Mouse (Mus musculus): ENCODE results near the gene Fam241a. TPM values are rescaled to one million over a fixed set of nuclear protein-coding genes. Genes with fewer than 3 reads are reported as not detected.
A peak's percentile ranks its signal among the peaks of the same experiment; 100 is the strongest.

Gene Fam241a
- 9.6 and 10.2 TPM in 2 replicates for polyA plus RNA-seq (2014; fragmentation: Nextera tagmentation; extraction: Ambion mirVana)

DNA sequence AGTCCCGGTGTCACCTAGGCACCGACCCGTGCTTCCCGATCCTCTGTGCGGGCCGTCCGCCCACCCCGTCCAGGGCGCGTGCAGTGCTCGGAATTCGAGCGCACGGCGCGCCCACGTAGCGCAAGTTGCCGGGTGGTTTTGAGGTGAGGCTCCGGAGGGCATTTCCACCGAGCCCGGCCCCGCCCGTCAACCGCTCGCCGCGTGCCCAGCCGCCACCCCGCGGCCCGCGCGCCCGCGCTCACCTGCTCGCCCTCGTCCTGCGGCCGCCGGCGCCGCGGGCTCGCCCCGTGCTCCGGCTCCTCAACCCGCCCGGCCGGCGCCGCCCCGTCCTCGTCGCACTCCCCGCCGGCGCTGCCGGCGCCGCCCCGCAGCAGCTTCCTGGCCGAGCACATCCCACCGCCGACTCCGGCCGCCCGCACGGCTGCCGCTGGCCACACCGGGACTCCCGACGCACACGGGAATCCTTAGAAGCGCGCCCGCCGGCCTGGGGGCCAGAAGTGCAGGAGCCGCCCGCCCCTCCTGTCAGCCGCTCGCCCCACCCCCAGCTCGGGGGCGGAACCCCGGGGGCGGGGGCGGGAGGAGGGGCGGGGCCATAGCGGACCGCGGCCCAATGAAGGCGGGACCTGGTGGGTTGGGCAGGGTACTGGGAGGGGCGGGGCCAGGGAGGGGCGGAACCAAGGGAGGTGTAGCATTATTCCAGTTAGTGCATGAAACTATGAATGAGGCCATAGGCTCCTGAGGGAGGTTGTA, at the start of gene Fam241a:
TSS of gene Fam241a (minus strand) at position 533 of the 750 bp plus-strand sequence.
- Histone ChIP-seq H3K4me3 (ENCODE audit: low read depth, low read length) (peak within 1 kb of the TSS; percentile 77), H3K4me2 (ENCODE audit: low read length) (peak within 1 kb of the TSS; percentile 77), H3K36me3 (ENCODE audit: control insufficient read depth, insufficient read depth, low read length) (no peaks in the 10 kb centered on the region), H3K27ac (ENCODE audit: low read depth, low read length) (no peak within 1 kb of the TSS), H3K4me1 (ENCODE audit: control insufficient read depth, insufficient read depth, low read length) (peaks cover 5% of the 10 kb centered on the region; the same call in 1 of the 2 replicates), H3K9ac (ENCODE audit: low read length) (peak within 1 kb of the TSS; percentile 69), H3K27me3 (replicated peaks; ENCODE audit: control insufficient read depth, insufficient read depth, low read length) (no peaks in the 10 kb centered on the region; the same call in 1 of the 2 replicates), H3K9me3 (replicated peaks; ENCODE audit: control insufficient read depth, low read length) (no peaks in the 10 kb centered on the region)
- DNase-seq (ENCODE audit: low spot score): peak; percentile 77
- under 1% methylated on average over 67 of the region's 94 CpGs for WGBS
- ATAC-seq: peak; percentile 95

DNA sequence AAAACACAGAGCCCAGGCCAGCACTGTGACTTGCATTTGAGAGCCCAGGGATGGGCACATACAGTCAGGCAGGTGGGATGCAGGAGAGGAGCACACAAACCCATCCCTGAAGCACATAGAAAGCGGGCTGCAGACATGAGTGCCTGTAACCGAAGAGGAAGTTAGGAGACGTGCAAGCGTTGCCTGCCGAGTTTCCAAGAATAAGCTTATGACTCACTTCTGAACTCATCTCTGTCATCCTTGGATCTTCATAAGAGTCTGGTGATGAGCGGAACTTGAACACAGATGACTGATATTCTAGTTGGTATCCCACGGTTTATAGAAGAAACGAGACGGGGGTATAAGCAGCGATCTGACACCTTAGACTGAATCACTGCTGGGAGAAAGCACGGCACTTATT, 36.3 kb upstream of the Fam241a start:
- Histone ChIP-seq H3K27me3 (replicated peaks; ENCODE audit: control insufficient read depth, insufficient read depth, low read length) (no peaks in the 10 kb centered on the region), H3K4me3 (ENCODE audit: low read depth, low read length) (no peak overlapping the region), H3K4me1 (ENCODE audit: control insufficient read depth, insufficient read depth, low read length) (no peaks in the 10 kb centered on the region), H3K9me3 (replicated peaks; ENCODE audit: control insufficient read depth, low read length) (0 out of 2 replicates have a peak, but pooled peaks cover 2% of the 10 kb centered on the region), H3K27ac (ENCODE audit: low read depth, low read length) (no peak overlapping the region), H3K36me3 (ENCODE audit: control insufficient read depth, insufficient read depth, low read length) (no peaks in the 10 kb centered on the region), H3K9ac (ENCODE audit: low read length) (no peak overlapping the region), H3K4me2 (ENCODE audit: low read length) (no peak overlapping the region)
- DNase-seq (ENCODE audit: low spot score): no peak
- WGBS: 94% methylated on average over 11 of the region's 11 CpGs
- ATAC-seq: no peak

DNA sequence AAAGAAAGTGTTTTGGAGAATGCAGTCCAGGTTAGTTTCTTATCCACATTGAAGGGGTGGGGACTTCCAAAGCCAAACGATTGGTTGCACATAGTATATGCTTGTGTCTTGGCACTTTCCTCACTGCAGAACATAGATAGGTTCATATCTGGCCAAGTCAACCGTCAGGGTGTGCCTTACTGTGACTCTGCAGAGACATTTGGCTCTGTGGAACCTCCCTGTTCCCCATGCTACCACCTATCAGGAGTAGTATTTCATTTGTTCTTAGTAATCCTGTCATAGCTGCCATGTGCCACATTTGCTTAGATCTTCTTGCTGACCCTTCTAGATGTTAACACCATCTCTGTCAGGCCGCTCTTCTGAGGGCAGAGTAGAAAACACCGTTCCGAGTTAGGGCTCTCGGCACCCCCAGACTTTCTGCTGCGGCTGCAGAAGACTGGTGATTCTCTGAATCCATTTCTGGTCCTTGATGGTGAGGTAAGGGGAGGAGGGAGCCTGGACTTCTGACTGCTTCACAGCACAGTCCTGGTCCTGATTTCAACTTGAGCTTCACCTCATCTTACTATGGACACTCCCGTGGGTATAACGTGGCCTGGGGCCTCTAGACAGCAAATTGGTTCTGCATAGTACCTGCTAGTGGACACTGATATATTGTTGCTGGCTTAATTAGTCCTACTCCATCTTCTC, 34.3 kb upstream of the Fam241a start:
- no peaks in the 10 kb centered on the region for H3K4me1 ChIP-seq (ENCODE audit: control insufficient read depth, insufficient read depth, low read length)
- no peak overlapping the region for H3K27ac ChIP-seq (ENCODE audit: low read depth, low read length)
- H3K36me3 ChIP-seq (ENCODE audit: control insufficient read depth, insufficient read depth, low read length): no peaks in the 10 kb centered on the region
- H3K9ac ChIP-seq (ENCODE audit: low read length): no peak overlapping the region
- ATAC-seq (no peak), DNase-seq (ENCODE audit: low spot score) (no peak)
- H3K4me3 ChIP-seq (ENCODE audit: low read depth, low read length): no peak overlapping the region
- 90% methylated on average over 9 of the region's 9 CpGs for WGBS
- H3K9me3 ChIP-seq (replicated peaks; ENCODE audit: control insufficient read depth, low read length): no peaks in the 10 kb centered on the region
- H3K27me3 ChIP-seq (replicated peaks; ENCODE audit: control insufficient read depth, insufficient read depth, low read length): no peaks in the 10 kb centered on the region
- H3K4me2 ChIP-seq (ENCODE audit: low read length): no peak overlapping the region

DNA sequence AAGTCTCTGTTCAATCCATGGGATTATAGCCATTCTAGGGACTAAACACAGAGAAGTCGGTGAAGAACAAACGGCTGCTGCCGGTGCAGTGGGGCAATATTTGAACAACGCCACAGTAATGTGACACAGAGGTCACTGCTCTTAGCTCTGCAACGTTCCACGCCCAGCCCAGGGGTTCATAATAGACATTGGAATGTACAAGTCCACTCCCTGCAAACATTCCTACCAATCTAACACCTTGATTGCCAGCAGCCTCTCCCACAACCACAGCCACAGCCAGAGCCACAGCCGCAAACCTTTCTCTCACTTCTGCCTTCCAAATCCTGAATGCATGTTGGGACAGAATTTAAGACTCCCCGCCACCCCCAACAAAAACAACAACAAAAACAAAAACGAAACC, 33.8 kb upstream of the Fam241a start:
- DNase-seq (ENCODE audit: low spot score) (no peak), ATAC-seq (no peak)
- Histone ChIP-seq H3K27ac (ENCODE audit: low read depth, low read length) (no peak overlapping the region), H3K27me3 (replicated peaks; ENCODE audit: control insufficient read depth, insufficient read depth, low read length) (no peaks in the 10 kb centered on the region), H3K4me3 (ENCODE audit: low read depth, low read length) (no peak overlapping the region), H3K9me3 (replicated peaks; ENCODE audit: control insufficient read depth, low read length) (no peaks in the 10 kb centered on the region), H3K9ac (ENCODE audit: low read length) (no peak overlapping the region), H3K36me3 (ENCODE audit: control insufficient read depth, insufficient read depth, low read length) (no peaks in the 10 kb centered on the region), H3K4me1 (ENCODE audit: control insufficient read depth, insufficient read depth, low read length) (no peaks in the 10 kb centered on the region), H3K4me2 (ENCODE audit: low read length) (no peak overlapping the region)
- 85% methylated on average over 9 of the region's 9 CpGs for WGBS

DNA sequence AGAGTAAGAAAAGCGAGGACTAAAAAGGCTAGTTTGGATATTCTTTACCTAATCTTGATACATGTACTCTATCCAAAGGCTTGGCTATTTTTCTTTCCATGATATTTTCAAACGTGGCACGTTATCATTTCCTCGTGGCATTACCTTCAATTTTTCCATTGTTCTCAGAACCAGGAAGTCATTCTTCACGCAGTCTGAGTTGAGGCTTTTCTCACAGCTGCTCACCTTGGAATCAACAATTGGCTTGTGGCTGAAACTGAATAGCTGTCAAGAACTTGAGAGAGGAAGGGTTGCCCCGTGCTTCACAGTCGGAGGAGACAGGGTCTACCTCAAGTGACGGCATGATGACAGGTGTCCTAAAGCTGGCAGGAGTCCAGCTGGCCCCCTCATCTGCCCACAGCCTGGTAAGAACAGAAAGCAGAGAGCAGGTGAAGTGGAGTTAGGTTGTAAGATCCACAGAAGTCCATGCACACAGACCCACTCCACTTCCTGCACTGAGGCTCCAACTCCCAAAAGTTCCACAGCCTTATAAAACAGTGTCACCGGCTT, 30.6 kb upstream of the Fam241a start:
- Histone ChIP-seq H3K4me1 (ENCODE audit: control insufficient read depth, insufficient read depth, low read length) (no peaks in the 10 kb centered on the region), H3K27me3 (replicated peaks; ENCODE audit: control insufficient read depth, insufficient read depth, low read length) (no peaks in the 10 kb centered on the region), H3K9ac (ENCODE audit: low read length) (no peak overlapping the region), H3K4me3 (ENCODE audit: low read depth, low read length) (no peak overlapping the region), H3K9me3 (replicated peaks; ENCODE audit: control insufficient read depth, low read length) (no peaks in the 10 kb centered on the region), H3K4me2 (ENCODE audit: low read length) (no peak overlapping the region), H3K36me3 (ENCODE audit: control insufficient read depth, insufficient read depth, low read length) (no peaks in the 10 kb centered on the region), H3K27ac (ENCODE audit: low read depth, low read length) (no peak overlapping the region)
- DNase-seq (ENCODE audit: low spot score): no peak
- no peak for ATAC-seq
- WGBS: 73% methylated on average over 9 of the region's 9 CpGs

DNA sequence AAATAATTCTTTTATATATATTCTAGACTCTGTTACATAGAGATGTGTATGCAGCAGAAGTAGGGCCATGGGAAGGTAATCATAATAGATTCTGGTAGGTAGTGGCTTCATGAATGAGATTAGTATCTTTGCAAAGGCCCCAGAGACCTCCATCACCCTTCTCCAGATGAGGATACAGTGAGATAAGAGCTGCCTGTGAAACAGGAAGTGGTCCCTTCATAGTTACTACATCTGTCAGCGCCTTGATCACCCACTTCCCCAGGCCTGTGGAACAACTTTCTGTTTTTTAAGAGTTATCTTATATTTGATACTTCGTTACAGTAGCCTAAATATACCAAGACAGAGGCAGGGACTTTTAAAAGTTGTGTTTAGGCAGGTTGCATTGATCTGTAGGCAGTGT, 28.3 kb upstream of the Fam241a start:
- no peaks in the 10 kb centered on the region for H3K27me3 ChIP-seq (replicated peaks; ENCODE audit: control insufficient read depth, insufficient read depth, low read length)
- H3K9me3 ChIP-seq (replicated peaks; ENCODE audit: control insufficient read depth, low read length): no peaks in the 10 kb centered on the region
- no peak overlapping the region for H3K4me3 ChIP-seq (ENCODE audit: low read depth, low read length)
- H3K4me1 ChIP-seq (ENCODE audit: control insufficient read depth, insufficient read depth, low read length): no peaks in the 10 kb centered on the region
- no peak overlapping the region for H3K4me2 ChIP-seq (ENCODE audit: low read length)
- H3K36me3 ChIP-seq (ENCODE audit: control insufficient read depth, insufficient read depth, low read length): no peaks in the 10 kb centered on the region
- no peak overlapping the region for H3K27ac ChIP-seq (ENCODE audit: low read depth, low read length)
- no peak overlapping the region for H3K9ac ChIP-seq (ENCODE audit: low read length)
- DNase-seq (ENCODE audit: low spot score) (no peak), ATAC-seq (no peak)
- 87% methylated on average over 2 of the region's 2 CpGs for WGBS

DNA sequence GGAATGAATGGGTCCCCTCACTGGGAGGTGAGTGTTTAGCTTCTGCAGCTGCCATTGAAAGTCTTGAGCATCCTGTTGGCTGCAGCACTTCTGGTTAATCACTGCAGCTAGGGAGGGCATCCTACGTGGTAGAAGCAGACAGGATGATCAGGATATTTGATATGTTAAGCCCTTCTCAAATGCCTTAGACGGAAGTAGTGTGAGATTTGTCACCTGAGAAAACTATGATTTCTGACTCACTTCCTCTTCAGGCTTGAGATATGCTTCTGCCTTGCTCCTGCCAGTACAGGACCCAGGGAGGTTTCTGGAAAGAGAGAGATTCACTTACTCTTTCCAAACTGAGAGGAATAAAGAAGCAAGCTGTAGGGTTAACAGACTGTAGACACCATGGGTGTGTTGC, 27.1 kb upstream of the Fam241a start:
- H3K4me1 ChIP-seq (ENCODE audit: control insufficient read depth, insufficient read depth, low read length): no peaks in the 10 kb centered on the region
- H3K9me3 ChIP-seq (replicated peaks; ENCODE audit: control insufficient read depth, low read length): no peaks in the 10 kb centered on the region
- H3K4me2 ChIP-seq (ENCODE audit: low read length): no peak overlapping the region
- ATAC-seq: no peak
- no peaks in the 10 kb centered on the region for H3K36me3 ChIP-seq (ENCODE audit: control insufficient read depth, insufficient read depth, low read length)
- no peak overlapping the region for H3K9ac ChIP-seq (ENCODE audit: low read length)
- no peak overlapping the region for H3K4me3 ChIP-seq (ENCODE audit: low read depth, low read length)
- no peaks in the 10 kb centered on the region for H3K27me3 ChIP-seq (replicated peaks; ENCODE audit: control insufficient read depth, insufficient read depth, low read length)
- 80% methylated on average over 2 of the region's 2 CpGs for WGBS
- no peak overlapping the region for H3K27ac ChIP-seq (ENCODE audit: low read depth, low read length)
- no peak for DNase-seq (ENCODE audit: low spot score)

DNA sequence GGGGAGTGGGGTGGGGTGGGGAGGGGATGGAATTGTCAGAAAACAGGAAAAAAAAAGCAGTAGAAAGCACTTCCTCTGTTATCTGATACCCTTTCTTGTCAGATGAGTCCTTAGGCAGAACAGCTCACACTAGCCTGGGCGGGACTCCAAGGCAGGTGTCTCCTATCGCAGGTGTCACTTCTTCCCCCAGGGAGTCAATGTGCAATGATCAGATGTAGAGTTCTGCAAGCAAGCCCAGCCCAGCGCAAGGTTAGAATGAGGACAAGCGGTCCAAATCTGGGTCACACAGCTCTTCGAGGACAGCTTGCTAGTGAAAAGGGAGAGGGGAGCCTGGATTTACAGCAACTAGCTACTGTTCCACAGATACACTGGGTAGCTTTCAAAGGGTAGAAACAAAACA, 26.0 kb upstream of the Fam241a start:
- Histone ChIP-seq H3K9ac (ENCODE audit: low read length) (no peak overlapping the region), H3K4me2 (ENCODE audit: low read length) (no peak overlapping the region), H3K36me3 (ENCODE audit: control insufficient read depth, insufficient read depth, low read length) (no peaks in the 10 kb centered on the region), H3K4me1 (ENCODE audit: control insufficient read depth, insufficient read depth, low read length) (no peaks in the 10 kb centered on the region), H3K27me3 (replicated peaks; ENCODE audit: control insufficient read depth, insufficient read depth, low read length) (no peaks in the 10 kb centered on the region), H3K4me3 (ENCODE audit: low read depth, low read length) (no peak overlapping the region), H3K9me3 (replicated peaks; ENCODE audit: control insufficient read depth, low read length) (no peaks in the 10 kb centered on the region), H3K27ac (ENCODE audit: low read depth, low read length) (no peak overlapping the region)
- 88% methylated on average over 5 of the region's 5 CpGs for WGBS
- no peak for DNase-seq (ENCODE audit: low spot score)
- no peak for ATAC-seq

All from forebrain, embryonic 14.5 days (tissue).